Mouse (Mus musculus) liver, embryonic 14.5 days (tissue): ENCODE results near the gene Akr1c18.
"Not testable (repeated sequence)": the region's sequence is repeated elsewhere in the genome, so short reads cannot be mapped to it uniquely, and the experiment has no call there.

Experiments
- CTCF ChIP-seq: IDR thresholded peaks from 2 replicates; pipeline ENCODE4 v1.5.1; 2016; ENCODE audit warnings: antibody characterized with exemption, low read depth, control low read depth
- EP300 ChIP-seq: IDR thresholded peaks from 2 replicates; pipeline ENCODE4 v1.6.1; 2016; ENCODE audit warnings: antibody characterized with exemption, low read depth

DNA sequence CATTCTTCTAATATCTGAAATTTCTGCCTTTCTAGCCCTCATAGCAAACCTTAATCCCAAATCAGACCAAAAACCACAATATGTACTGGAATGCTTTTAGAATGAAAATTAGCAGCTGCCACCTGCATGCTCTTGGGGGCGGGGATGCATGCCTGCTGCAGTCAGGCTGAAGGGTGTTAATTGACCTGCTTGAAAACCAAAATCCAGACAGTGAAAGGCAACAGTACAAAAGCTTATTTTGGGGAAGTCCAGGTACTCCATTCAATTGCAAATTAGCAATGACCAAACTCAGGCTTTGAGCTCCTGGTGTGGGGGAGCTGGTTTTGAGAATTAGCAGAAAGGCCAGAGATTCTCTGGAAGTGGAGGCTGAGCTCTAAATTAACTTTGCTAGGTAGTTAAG, 24.6 kb downstream of the Akr1c18 start:
- TF ChIP-seq EP300, CTCF: not testable (repeated sequence)
